Comparison of ENCODE assay signal across 9 mouse cellular contexts in genomic region chr9:18779476-18779875, GRCm38 (mm10). TPM values are rescaled to one million over a fixed set of nuclear protein-coding genes. Genes with fewer than 3 reads are reported as not detected.
DNase-seq lines count a peak whose midpoint lies in the region; ATAC-seq and TF ChIP-seq lines count a peak whose summit lies in the region.
"Had no signal": no experiment of that assay in that cellular context is flagged by ENCODE, and none has a peak within 500 bp of the region (broad histone marks: within the 10 kb centered on the region; RNA-seq: fewer than 3 reads in every experiment).

No protein-coding gene starts in this region.

- H3K27ac ChIP-seq in gastrocnemius, adult 2 months, result no peak overlapping the region
- H3K27ac ChIP-seq in hindbrain, embryonic 12.5 days, result no peak overlapping the region
- H3K27ac ChIP-seq in midbrain, embryonic 14.5 days (replicated peaks; ENCODE audit: low read depth, low read length), result no peak overlapping the region

- DNase-seq in gastrocnemius, adult 2 months, result no peak
- DNase-seq in gastrocnemius, postnatal 36 days, result no peak
- peak; percentile 33 for DNase-seq in brain, adult 2 months (ENCODE audit: low read depth, low spot score)
- peak; percentile 1 for DNase-seq in midbrain, embryonic 14.5 days
- DNase-seq in ovary, postnatal 14 days (ENCODE audit: low spot score), result no peak
- DNase-seq in adrenal gland, adult 8-10 months, result no peak

- peak overlapping the region; percentile 9; the same call in 1 of the 2 replicates for H3K4me3 ChIP-seq in gastrocnemius, adult 2 months
- no peak overlapping the region for H3K4me3 ChIP-seq in hindbrain, embryonic 12.5 days
- no peak overlapping the region for H3K4me3 ChIP-seq in midbrain, embryonic 14.5 days (replicated peaks; ENCODE audit: low read depth, low read length)

- no peaks in the 10 kb centered on the region for H3K36me3 ChIP-seq in hindbrain, embryonic 12.5 days
- no peaks in the 10 kb centered on the region for H3K36me3 ChIP-seq in midbrain, embryonic 14.5 days (ENCODE audit: control insufficient read depth, insufficient read depth, low read length)

- H3K9me3 ChIP-seq in hindbrain, embryonic 12.5 days (replicated peaks), result 0 out of 2 replicates have a peak, but pooled peaks cover 5% of the 10 kb centered on the region
- H3K9me3 ChIP-seq in midbrain, embryonic 14.5 days (ENCODE audit: control insufficient read depth, low read length), result no peaks in the 10 kb centered on the region

- TF ChIP-seq CTCF in gastrocnemius, adult 2 months (IDR thresholded peaks at IDR 0.05), result no peak

- 61% methylated on average over 24 of the region's 24 CpGs for WGBS in hindbrain, embryonic 12.5 days
- 66% methylated on average over 24 of the region's 24 CpGs for WGBS in midbrain, embryonic 14.5 days

- H3K9ac ChIP-seq in hindbrain, embryonic 12.5 days, result no peak overlapping the region
- no peak overlapping the region for H3K9ac ChIP-seq in midbrain, embryonic 14.5 days (replicated peaks; ENCODE audit: low read length)

- no peaks in the 10 kb centered on the region for H3K4me1 ChIP-seq in hindbrain, embryonic 12.5 days
- no peaks in the 10 kb centered on the region for H3K4me1 ChIP-seq in midbrain, embryonic 14.5 days (ENCODE audit: control insufficient read depth, insufficient read depth, low read length)

- peak overlapping the region; percentile 24; the same call in 1 of the 2 replicates for H3K4me2 ChIP-seq in hindbrain, embryonic 12.5 days (replicated peaks)
- no peak overlapping the region for H3K4me2 ChIP-seq in midbrain, embryonic 14.5 days (ENCODE audit: low read length)

- intact Hi-C loops in gastrocnemius, adult 2 months (cut with DNase I), result no loop called here
- intact Hi-C loops in gastrocnemius, postnatal 36 days (cut with DNase I), result no loop called here

- no peaks in the 10 kb centered on the region for H3K27me3 ChIP-seq in hindbrain, embryonic 12.5 days
- no peaks in the 10 kb centered on the region for H3K27me3 ChIP-seq in midbrain, embryonic 14.5 days (ENCODE audit: control insufficient read depth, insufficient read depth, low read length)

- ATAC-seq in hindbrain, embryonic 12.5 days (ENCODE audit: low FRiP score), result peak; percentile 63
- peak; percentile 71 for ATAC-seq in midbrain, embryonic 14.5 days (ENCODE audit: low FRiP score, low TSS enrichment)
- ATAC-seq in erythroblast, adult 5-6 weeks (replicated peaks; ENCODE audit: low FRiP score, poor library complexity, severe bottlenecking), result no peak

RNA-seq across cellular contexts. Expression of gene Olfr24, which starts 15.7 kb away (rescaled TPM):
- total RNA-seq in gastrocnemius, adult 2 months (2021), result not detected
- total RNA-seq in gastrocnemius, postnatal 36 days (2021), result not detected
- polyA plus RNA-seq in hindbrain, embryonic 12.5 days (2016; fragmentation: Nextera tagmentation; extraction: Ambion mirVana), result not detected in 2 replicates
- not detected in 2 replicates for polyA plus RNA-seq in midbrain, embryonic 14.5 days (2014; fragmentation: Nextera tagmentation; extraction: Ambion mirVana)
- total RNA-seq in erythroblast, adult 5-6 weeks (2015; ENCODE audit: low replicate concordance), result not detected in 2 replicates
- total RNA-seq in erythroblast, adult 5-6 weeks (2017; ENCODE audit: low replicate concordance), result not detected in 2 replicates
- not detected for total RNA-seq in adrenal gland, adult 8-10 months (2022)
- polyA plus RNA-seq: lung, embryonic 16.5 days had no signal

RNA-seq across cellular contexts. Expression of gene Olfr828, which starts 39.9 kb away (rescaled TPM):
- not detected for total RNA-seq in gastrocnemius, adult 2 months (2021)
- not detected for total RNA-seq in gastrocnemius, postnatal 36 days (2021)
- not detected in 2 replicates for polyA plus RNA-seq in hindbrain, embryonic 12.5 days (2016; fragmentation: Nextera tagmentation; extraction: Ambion mirVana)
- not detected in 2 replicates for polyA plus RNA-seq in midbrain, embryonic 14.5 days (2014; fragmentation: Nextera tagmentation; extraction: Ambion mirVana)
- not detected in 2 replicates for total RNA-seq in erythroblast, adult 5-6 weeks (2015; ENCODE audit: low replicate concordance)
- total RNA-seq in erythroblast, adult 5-6 weeks (2017; ENCODE audit: low replicate concordance), result not detected in 2 replicates
- not detected for total RNA-seq in adrenal gland, adult 8-10 months (2022)
- polyA plus RNA-seq: lung, embryonic 16.5 days had no signal

Comparison
In these comparisons a context has a peak if more than half of its experiments do, and no peak if none do; other contexts are left out.
1. DNase-seq: peak in brain, adult 2 months (single experiment) and midbrain, embryonic 14.5 days (single experiment); none in gastrocnemius, adult 2 months (single experiment), gastrocnemius, postnatal 36 days (0 of 2), ovary, postnatal 14 days (single experiment) and adrenal gland, adult 8-10 months (single experiment).